Mouse (Mus musculus) liver, embryonic 14 days (tissue): ENCODE data around the gene Dgkz. TPM values are rescaled to one million over a fixed set of nuclear protein-coding genes. Genes with fewer than 3 reads are reported as not detected.

Source experiments
- polyA plus RNA-seq: library from polyadenylated mRNA; depleted of rRNA; stranded (reverse); fragments of >200 nt; gene quantifications from 2 replicates; pipeline ENCODE4 v1.2.3, GENCODE M21; 2012; rRNA removed

Gene Dgkz
- polyA plus RNA-seq, result 53.2 and 58.1 TPM in 2 replicates

DNA sequence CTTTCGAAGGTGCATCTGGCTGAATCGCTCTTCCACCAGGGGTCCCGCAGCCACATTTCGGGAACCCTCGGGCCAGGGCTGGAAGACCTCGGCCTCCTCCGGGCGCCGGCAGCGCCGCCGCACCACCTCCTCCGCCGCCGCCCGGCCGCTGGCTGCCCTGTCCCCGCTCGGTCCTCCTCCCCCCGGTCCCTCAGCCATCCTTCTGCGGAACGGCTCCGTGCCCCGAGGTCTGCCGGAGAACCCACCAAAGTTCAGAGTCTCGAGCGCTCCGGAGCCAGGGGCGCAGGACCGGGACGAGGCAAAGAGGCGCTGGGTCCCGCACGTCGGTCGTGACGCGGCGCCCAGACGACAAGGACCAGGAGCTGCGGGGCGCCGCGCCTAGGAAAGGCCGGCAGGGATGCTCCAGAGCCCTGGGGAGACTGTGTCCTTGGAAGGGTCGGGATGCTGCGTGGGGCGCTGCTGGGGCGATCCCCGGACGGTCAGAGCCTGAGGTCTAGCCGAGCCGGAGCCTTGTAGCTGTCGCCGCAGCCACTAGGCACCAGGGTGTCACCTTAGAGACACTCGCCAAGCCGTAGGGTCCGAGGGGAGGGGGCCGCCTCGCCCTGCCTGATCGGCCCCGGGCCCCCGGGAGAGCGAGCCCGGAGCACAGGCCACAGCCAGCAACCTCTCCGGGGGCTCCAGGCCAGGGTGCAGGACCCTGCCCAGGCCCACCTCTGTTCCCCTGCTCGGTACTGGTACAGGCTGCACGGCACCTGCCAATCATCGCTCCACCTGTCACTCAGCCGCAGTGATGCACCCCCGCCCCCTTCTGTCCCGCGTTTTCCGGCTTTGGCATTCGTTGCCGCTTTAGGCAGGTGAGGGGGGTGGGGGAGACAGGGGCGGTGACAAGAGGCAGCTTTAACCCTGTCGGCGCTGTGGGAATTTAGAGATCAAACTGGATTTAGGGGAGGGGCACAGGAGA lies at the start of gene Dgkz:
Gene Dgkz, minus strand, starts transcription at position 284 of the 961 bp plus-strand sequence.

DNA sequence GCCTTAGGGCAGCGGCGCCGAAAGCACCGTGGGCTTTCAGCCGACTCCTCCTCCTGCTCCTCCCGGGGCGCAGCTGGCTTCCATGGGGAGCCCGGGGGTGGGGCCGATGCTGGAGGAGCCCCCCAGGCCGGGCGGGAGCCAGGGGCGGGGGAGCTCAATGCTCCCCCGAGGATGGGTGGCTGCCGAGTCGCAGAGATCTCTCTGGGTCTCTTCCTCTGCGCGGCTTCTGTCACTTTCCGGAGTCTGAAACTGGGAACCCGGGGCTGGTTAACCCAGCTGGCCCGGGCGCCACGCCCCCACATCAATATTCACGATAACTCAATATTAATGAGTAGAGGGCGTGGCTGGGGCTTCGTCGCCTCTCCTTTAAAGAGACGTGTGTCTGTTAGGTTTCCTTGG lies 48.6 kb upstream of the Dgkz start, which contains the start of gene Creb3l1:
Gene Creb3l1, minus strand, starts transcription at position 229 of the 399 bp plus-strand sequence.

DNA sequence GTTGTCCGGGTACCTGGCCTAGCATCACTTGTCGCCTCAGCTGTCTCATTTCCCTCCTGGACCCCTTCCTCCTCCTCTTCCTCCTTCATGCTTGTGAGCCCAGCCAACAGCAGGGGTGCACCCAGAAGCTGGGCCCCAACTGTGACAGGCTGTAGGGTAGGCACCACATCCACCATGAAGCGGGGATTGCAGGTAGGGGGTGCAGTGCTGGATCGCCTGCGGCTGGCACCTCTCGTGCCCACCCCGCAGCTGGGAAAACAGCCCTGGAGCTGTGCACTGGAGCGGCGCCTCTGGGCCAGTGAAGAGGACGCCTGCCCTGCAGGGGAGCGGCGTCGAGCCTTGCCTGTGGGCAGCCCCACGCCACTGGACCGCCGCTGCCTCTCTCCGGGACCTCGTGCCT lies 30.2 kb downstream of the Dgkz start, which contains the start of gene Gm9821:
Gene Gm9821, plus strand, starts transcription at position 221 of the 400 bp plus-strand sequence.

DNA sequence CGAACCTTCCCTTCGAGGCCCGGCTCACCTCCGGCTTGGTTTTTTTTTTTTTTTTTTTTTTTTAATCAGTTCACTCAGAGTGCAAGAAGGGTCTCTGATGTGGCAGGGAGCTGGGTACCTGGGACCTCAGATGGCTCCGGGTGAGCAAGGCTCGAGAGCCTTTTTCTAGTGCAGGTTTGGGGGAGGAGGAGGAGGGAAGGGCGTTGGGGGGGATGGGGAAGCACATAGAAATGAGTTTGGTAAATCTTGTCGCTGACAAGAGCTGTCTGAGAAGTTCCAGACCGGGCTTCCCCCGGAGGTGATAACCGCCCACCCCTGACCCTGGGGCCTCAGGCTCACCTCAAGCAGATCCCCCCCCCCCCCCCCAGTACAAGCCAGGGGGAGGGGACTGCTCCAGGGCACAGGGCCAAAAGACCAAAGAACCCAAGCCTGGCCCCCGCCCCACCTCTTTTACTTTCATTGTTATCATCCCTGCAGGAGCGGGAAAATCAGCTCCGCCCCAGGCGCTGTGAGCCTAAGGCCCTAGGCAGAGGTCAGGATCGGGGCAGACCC lies 43.4 kb downstream of the Dgkz start, which contains the start of gene Mdk:
Gene Mdk, minus strand, starts transcription at position 138 of the 552 bp plus-strand sequence.

DNA sequence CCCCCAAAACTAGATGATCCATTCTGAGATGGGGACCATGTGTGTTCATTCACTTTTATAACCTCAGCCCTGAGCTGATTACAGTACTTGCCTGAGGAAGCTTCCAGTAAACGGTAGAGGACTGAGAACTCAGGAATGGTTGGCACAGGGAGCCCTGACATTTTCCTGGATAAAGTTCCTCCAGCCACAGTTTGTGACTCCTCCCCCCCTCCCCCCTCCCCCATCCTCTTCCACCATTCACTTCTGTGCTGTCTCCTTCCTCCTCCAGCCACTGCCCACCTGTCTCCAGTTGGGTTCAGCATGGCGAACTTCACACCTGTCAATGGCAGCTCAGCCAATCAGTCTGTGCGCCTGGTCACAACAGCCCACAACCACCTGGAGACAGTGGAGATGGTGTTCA lies 48.7 kb downstream of the Dgkz start, which contains the start of gene Chrm4:
Gene Chrm4, plus strand, starts transcription at position 301 of the 400 bp plus-strand sequence.

Other genes with a start within 250 kb of the Dgkz start
- 3.4 and 4.0 TPM in 2 replicates for gene Ambra1, start 245.7 kb downstream of the Dgkz start, polyA plus RNA-seq
- 0.06 and 0.14 TPM in 2 replicates for gene Chrm4, start 48.6 kb downstream of the Dgkz start, polyA plus RNA-seq
- 17.6 and 28.7 TPM in 2 replicates for gene Mdk, start 43.6 kb downstream of the Dgkz start, polyA plus RNA-seq
- 0.05 and 0.06 TPM in 2 replicates for gene Gm9821, start 30.2 kb downstream of the Dgkz start, polyA plus RNA-seq
- gene Creb3l1, start 48.6 kb upstream of the Dgkz start, polyA plus RNA-seq, result 0.62 and 0.63 TPM in 2 replicates
- gene Phf21a, start 117.3 kb upstream of the Dgkz start, polyA plus RNA-seq, result 4.2 and 5.3 TPM in 2 replicates